Mouse (Mus musculus): Measurements from ENCODE around the gene Olfr726.

Gene Olfr726

DNA sequence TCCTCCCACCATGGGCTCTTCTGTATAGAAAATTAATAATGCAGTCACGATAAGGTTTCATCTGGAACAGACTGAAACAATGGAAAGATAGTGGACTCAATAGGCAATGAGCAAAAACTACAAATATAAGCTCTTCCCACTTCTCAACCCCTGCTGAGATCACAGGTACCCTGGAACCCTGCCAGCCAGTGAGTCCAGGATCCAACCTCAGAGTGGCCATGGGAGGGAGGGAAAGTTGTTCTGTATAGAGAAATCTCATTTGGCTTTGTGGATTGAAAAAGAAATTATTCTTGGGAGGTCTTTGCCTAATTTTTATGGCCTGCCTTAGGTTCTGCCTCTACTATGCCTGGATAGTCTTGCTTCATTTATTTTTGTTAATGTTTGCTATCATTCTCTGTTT, at the start of gene Olfr726:
Olfr726 (minus strand) TSS at position 101 of the 400 bp plus-strand sequence.
- no peak for DNase-seq (ENCODE audit: low spot score)

DNA sequence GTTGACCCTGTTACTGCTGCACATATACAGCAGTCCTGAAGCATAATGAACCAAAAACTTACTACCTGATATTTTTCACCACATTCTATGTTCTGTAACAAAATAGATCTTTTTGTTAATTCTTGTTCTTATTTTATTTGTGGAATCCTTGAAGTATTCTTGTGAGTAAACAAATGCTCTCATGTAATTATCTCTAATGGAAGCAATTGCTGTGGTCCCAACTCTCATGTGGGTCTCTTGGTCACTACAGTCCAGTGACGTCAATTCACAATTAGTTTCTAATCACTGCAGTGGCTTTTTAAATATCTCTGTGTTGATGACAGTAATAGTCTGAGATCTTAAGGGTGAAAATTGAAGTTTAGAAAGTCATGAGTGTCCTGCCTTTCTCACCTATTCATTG, 32.1 kb upstream of the Olfr726 start, which contains the start of gene Olfr727:
Olfr727 (plus strand) TSS at position 301 of the 400 bp plus-strand sequence.
- DNase-seq (ENCODE audit: low spot score), result no peak

DNA sequence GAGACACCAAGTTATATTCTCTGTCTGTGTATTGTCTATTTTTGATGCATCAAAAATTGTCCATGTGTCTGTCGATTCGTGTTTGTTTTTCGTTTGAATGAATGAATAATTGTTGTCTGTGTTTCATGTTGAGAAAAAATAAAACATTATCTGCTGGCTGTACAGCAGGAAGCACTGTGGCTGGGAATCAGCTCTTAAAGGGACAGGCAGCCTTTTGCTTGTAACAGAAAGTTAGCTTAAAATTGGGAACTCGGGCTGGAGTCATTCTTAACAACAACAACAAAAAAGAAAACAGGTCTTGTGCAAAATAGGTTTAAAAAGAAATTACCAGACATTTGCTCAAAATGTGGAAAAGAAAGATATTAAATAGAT, 28.0 kb downstream of the Olfr726 start:
- DNase-seq (ENCODE audit: low spot score), result no peak

DNA sequence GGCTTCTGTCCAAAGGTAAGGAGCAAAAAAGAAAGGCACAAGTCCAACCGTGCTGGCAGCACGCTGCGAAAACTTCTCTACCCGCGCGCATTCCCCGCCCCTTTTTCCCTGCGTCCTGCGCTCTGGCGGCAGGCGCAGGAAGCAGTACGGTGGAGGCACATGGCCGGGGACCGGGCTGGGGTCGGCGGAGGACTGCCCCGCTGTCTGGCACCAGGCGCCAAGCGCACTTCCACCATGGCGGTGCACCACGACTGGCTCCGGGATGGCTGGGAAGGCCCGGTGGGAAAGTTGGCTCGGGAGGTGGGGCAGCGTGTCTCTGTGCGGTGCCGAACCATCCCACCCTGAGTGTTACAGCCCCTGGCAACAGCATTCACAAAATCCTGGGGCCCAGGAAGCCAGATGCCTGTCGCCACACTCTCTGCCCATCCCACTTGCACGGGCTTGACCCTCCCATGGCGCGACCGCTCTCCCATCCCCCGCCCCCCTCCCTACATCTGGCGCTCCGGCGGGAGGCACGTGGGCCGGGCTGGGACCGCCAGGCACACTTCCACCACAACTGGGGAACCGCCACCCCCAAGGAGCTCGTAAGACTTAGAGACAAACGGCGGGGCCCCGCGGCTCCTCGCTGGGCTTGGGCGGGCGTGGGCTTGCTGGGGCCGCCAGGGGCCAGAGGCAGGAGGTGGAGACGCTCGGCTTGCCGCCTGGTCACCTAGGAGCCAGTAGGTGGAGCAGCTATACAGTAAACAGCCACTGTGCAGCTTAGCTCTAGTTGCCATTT, 28.6 kb downstream of the Olfr726 start:
- no peak for DNase-seq (ENCODE audit: low spot score)

DNA sequence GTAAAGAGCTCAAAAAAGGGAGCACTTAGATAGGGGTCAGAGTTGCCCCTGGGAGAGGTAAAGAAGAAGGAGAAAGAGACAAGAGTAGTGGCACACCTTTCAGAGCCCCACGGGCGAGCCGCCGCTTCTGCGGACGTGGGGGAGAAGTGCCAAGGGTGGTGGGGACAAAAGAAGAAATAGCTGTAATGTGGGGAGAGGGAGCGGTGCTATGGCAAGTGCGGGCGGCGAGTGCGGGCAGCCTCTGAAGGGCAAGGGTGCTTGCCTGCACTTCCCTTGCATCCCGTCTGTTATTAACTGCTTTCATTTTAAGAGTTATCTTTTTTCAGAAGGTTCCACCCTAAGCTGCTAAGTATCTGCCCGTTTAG, 29.2 kb downstream of the Olfr726 start:
- DNase-seq (ENCODE audit: low spot score), result no peak

DNA sequence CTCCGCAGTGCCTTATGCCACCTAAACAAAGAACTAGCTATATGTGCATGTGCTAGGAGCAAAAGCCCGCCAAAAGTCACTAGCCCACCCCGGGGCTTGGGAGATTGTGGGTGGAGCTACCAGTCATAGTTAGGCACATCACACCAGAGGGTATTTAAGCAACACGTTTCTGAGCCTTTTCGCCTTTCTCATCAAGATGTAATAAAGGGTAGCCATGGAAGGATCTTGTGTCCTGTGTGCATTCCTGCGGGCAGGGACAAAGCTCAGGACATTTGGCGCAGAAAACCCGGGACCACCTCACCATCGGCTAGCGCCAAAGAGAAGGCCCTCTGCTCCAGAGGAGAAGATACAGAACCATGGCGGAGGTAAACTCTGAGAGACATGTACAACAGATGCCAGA, 29.6 kb downstream of the Olfr726 start:
- no peak for DNase-seq (ENCODE audit: low spot score)

DNA sequence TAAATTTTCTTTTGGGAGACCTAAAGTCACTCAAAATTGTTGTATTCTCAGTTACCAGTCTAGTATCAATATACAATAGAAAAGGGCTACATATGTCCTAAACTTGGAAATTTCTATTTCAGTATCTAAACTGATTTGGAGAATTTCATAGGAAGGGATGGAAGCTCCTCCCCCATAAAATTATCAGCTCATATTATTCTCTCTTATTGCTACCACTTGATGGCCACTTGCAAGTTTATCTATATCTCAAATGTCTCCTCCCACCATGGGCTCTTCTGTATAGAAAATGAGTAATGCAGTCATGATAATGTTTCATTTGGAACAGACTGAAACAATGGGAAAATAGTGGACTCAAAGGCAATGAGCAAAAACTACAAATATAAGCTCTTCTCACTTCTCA, 50.5 kb downstream of the Olfr726 start, which contains the start of gene Olfr725:
Olfr725 (minus strand) TSS at position 101 of the 400 bp plus-strand sequence.
- DNase-seq (ENCODE audit: low spot score), result no peak

Measured in spleen, adult 12 weeks (tissue).